Mouse (Mus musculus): ENCODE measurements around the gene Kcnq4. TPM values are rescaled to one million over a fixed set of nuclear protein-coding genes. Genes with fewer than 3 reads are reported as not detected.

Kcnq4 gene
- 2.0 and 2.3 TPM in 2 replicates for polyA plus RNA-seq (2015; fragmentation: Nextera tagmentation; extraction: Ambion mirVana)

GRCm38 (mm10) chr4:120747941-120748866 is at the start of gene Kcnq4:
Gene Kcnq4 (minus strand): TSS chr4:120748612.
- Histone ChIP-seq H3K4me2 (ENCODE audit: low read depth, low read length) (peak within 1 kb of the TSS; percentile 100), H3K9me3 (ENCODE audit: control insufficient read depth, low read length) (no peaks in the 10 kb centered on the region), H3K4me1 (ENCODE audit: control insufficient read depth, insufficient read depth, low read length) (peaks cover 8% of the 10 kb centered on the region; the same call in 1 of the 2 replicates), H3K4me3 (ENCODE audit: low read length) (peak within 1 kb of the TSS; percentile 70), H3K27me3 (replicated peaks; ENCODE audit: control insufficient read depth, insufficient read depth, low read length) (peaks cover 46% of the 10 kb centered on the region), H3K36me3 (ENCODE audit: control insufficient read depth, insufficient read depth, low read length) (no peaks in the 10 kb centered on the region), H3K9ac (ENCODE audit: low read depth, low read length) (peak within 1 kb of the TSS; percentile 66), H3K27ac (ENCODE audit: low read length) (no peak within 1 kb of the TSS)
- WGBS, result 6% methylated on average over 41 of the region's 42 CpGs
- ATAC-seq, result no peak

- no peaks in the 10 kb centered on the region for H3K36me3 ChIP-seq (ENCODE audit: control insufficient read depth, insufficient read depth, low read length)
- H3K4me1 ChIP-seq (ENCODE audit: control insufficient read depth, insufficient read depth, low read length), result peaks cover 6% of the 10 kb centered on the region
- no peak for ATAC-seq
- H3K4me2 ChIP-seq (ENCODE audit: low read depth, low read length), result no peak overlapping the region
- H3K4me3 ChIP-seq (ENCODE audit: low read length), result no peak overlapping the region
- no peak overlapping the region for H3K27ac ChIP-seq (ENCODE audit: low read length)
- no peaks in the 10 kb centered on the region for H3K9me3 ChIP-seq (ENCODE audit: control insufficient read depth, low read length)
- 78% methylated on average over 2 of the region's 2 CpGs for WGBS
- no peak overlapping the region for H3K9ac ChIP-seq (ENCODE audit: low read depth, low read length)
- H3K27me3 ChIP-seq (replicated peaks; ENCODE audit: control insufficient read depth, insufficient read depth, low read length), result no peaks in the 10 kb centered on the region
These were observed 48.3 kb upstream of the Kcnq4 start for GRCm38 (mm10) chr4:120796687-120797086.

DNA sequence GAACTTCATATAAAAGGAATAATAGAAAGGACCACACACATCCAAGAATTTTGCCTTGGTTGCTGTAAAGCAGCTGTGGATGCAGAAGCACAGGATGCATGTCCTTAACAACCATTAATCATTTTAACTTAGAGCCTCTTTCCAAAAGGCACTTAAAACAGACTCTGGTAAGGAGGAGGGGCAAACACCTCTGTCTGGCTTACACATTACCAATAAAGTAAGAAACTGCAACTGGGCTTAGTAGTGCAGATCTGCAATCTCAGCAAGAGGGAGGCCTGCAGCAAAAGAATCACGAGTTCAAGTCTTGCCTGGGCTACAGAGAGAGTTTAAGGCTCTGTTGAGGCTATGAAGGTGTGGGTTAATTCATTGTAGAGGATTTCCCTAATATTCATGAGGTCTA is 47.2 kb upstream of the Kcnq4 start:
- no peak overlapping the region for H3K4me3 ChIP-seq (ENCODE audit: low read length)
- H3K4me1 ChIP-seq (ENCODE audit: control insufficient read depth, insufficient read depth, low read length), result peaks cover 4% of the 10 kb centered on the region
- no peak for ATAC-seq
- no peak overlapping the region for H3K4me2 ChIP-seq (ENCODE audit: low read depth, low read length)
- H3K27me3 ChIP-seq (replicated peaks; ENCODE audit: control insufficient read depth, insufficient read depth, low read length), result no peaks in the 10 kb centered on the region
- no peaks in the 10 kb centered on the region for H3K36me3 ChIP-seq (ENCODE audit: control insufficient read depth, insufficient read depth, low read length)
- H3K9me3 ChIP-seq (ENCODE audit: control insufficient read depth, low read length), result no peaks in the 10 kb centered on the region
- H3K9ac ChIP-seq (ENCODE audit: low read depth, low read length), result no peak overlapping the region
- 73% methylated on average over 1 of the region's 1 CpGs for WGBS
- H3K27ac ChIP-seq (ENCODE audit: low read length), result no peak overlapping the region

GRCm38 (mm10) chr4:120792918-120793317 is 44.5 kb upstream of the Kcnq4 start:
- H3K36me3 ChIP-seq (ENCODE audit: control insufficient read depth, insufficient read depth, low read length), result peaks cover 2% of the 10 kb centered on the region; the same call in 1 of the 2 replicates
- ATAC-seq, result no peak
- H3K4me2 ChIP-seq (ENCODE audit: low read depth, low read length), result no peak overlapping the region
- H3K27me3 ChIP-seq (replicated peaks; ENCODE audit: control insufficient read depth, insufficient read depth, low read length), result no peaks in the 10 kb centered on the region
- no peak overlapping the region for H3K9ac ChIP-seq (ENCODE audit: low read depth, low read length)
- H3K27ac ChIP-seq (ENCODE audit: low read length), result no peak overlapping the region
- WGBS, result 75% methylated on average over 2 of the region's 2 CpGs
- H3K9me3 ChIP-seq (ENCODE audit: control insufficient read depth, low read length), result no peaks in the 10 kb centered on the region
- H3K4me1 ChIP-seq (ENCODE audit: control insufficient read depth, insufficient read depth, low read length), result no peaks in the 10 kb centered on the region
- H3K4me3 ChIP-seq (ENCODE audit: low read length), result no peak overlapping the region

- no peak for ATAC-seq
- no peak overlapping the region for H3K27ac ChIP-seq (ENCODE audit: low read length)
- no peak overlapping the region for H3K4me2 ChIP-seq (ENCODE audit: low read depth, low read length)
- no peak overlapping the region for H3K4me3 ChIP-seq (ENCODE audit: low read length)
- no peaks in the 10 kb centered on the region for H3K27me3 ChIP-seq (replicated peaks; ENCODE audit: control insufficient read depth, insufficient read depth, low read length)
- H3K9me3 ChIP-seq (ENCODE audit: control insufficient read depth, low read length), result no peaks in the 10 kb centered on the region
- no peaks in the 10 kb centered on the region for H3K4me1 ChIP-seq (ENCODE audit: control insufficient read depth, insufficient read depth, low read length)
- peaks cover 2% of the 10 kb centered on the region; the same call in 1 of the 2 replicates for H3K36me3 ChIP-seq (ENCODE audit: control insufficient read depth, insufficient read depth, low read length)
- H3K9ac ChIP-seq (ENCODE audit: low read depth, low read length), result no peak overlapping the region
- 93% methylated on average over 4 of the region's 4 CpGs for WGBS
These were observed 41.6 kb upstream of the Kcnq4 start for GRCm38 (mm10) chr4:120790027-120790426.

- H3K27me3 ChIP-seq (replicated peaks; ENCODE audit: control insufficient read depth, insufficient read depth, low read length), result 0 out of 2 replicates have a peak, but pooled peaks cover 8% of the 10 kb centered on the region
- no peaks in the 10 kb centered on the region for H3K4me1 ChIP-seq (ENCODE audit: control insufficient read depth, insufficient read depth, low read length)
- H3K9me3 ChIP-seq (ENCODE audit: control insufficient read depth, low read length), result no peaks in the 10 kb centered on the region
- H3K27ac ChIP-seq (ENCODE audit: low read length), result no peak overlapping the region
- whole genome bisulfite sequencing, result 71% methylated on average over 5 of the region's 5 CpGs
- H3K9ac ChIP-seq (ENCODE audit: low read depth, low read length), result no peak overlapping the region
- no peak for ATAC-seq
- H3K36me3 ChIP-seq (ENCODE audit: control insufficient read depth, insufficient read depth, low read length), result peaks cover 7% of the 10 kb centered on the region; the same call in 1 of the 2 replicates
- H3K4me3 ChIP-seq (ENCODE audit: low read length), result no peak overlapping the region
- H3K4me2 ChIP-seq (ENCODE audit: low read depth, low read length), result no peak overlapping the region
These were observed 7.4 kb upstream of the Kcnq4 start for GRCm38 (mm10) chr4:120755801-120756200.

DNA sequence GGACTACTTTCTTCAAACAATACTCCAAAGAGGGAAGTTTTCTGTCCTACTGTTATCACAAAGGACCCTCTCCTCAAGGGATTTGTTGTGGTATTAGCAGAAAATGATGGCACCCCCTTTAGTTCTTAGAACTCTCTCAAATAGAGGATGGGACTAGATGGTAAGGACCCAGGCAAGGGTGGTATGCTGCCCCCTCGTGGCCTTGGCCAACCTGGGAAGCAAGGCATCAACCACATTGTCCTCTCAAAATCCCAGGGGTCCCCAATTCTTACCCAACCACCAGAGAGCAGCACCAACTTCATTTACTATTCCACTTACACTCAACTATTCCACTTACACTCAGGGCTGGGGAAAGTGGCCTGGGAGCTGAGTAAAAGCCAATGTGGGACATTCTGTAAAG is 6.9 kb upstream of the Kcnq4 start:
- H3K27ac ChIP-seq (ENCODE audit: low read length), result no peak overlapping the region
- peaks cover 9% of the 10 kb centered on the region; the same call in 1 of the 2 replicates for H3K27me3 ChIP-seq (replicated peaks; ENCODE audit: control insufficient read depth, insufficient read depth, low read length)
- H3K4me3 ChIP-seq (ENCODE audit: low read length), result no peak overlapping the region
- ATAC-seq, result 0 out of 2 replicates have a peak, but pooled peaks have one; percentile 46
- no peaks in the 10 kb centered on the region for H3K9me3 ChIP-seq (ENCODE audit: control insufficient read depth, low read length)
- H3K4me1 ChIP-seq (ENCODE audit: control insufficient read depth, insufficient read depth, low read length), result no peaks in the 10 kb centered on the region
- no peak overlapping the region for H3K4me2 ChIP-seq (ENCODE audit: low read depth, low read length)
- 0% methylated on average over 1 of the region's 1 CpGs for WGBS
- peaks cover 5% of the 10 kb centered on the region; the same call in 1 of the 2 replicates for H3K36me3 ChIP-seq (ENCODE audit: control insufficient read depth, insufficient read depth, low read length)
- no peak overlapping the region for H3K9ac ChIP-seq (ENCODE audit: low read depth, low read length)

GRCm38 (mm10) chr4:120749601-120750000 is 1.2 kb upstream of the Kcnq4 start:
- H3K4me1 ChIP-seq (ENCODE audit: control insufficient read depth, insufficient read depth, low read length), result peaks cover 8% of the 10 kb centered on the region; the same call in 1 of the 2 replicates
- H3K4me2 ChIP-seq (ENCODE audit: low read depth, low read length), result no peak overlapping the region
- no peak overlapping the region for H3K4me3 ChIP-seq (ENCODE audit: low read length)
- peaks cover 46% of the 10 kb centered on the region for H3K27me3 ChIP-seq (replicated peaks; ENCODE audit: control insufficient read depth, insufficient read depth, low read length)
- no peak overlapping the region for H3K27ac ChIP-seq (ENCODE audit: low read length)
- no peaks in the 10 kb centered on the region for H3K36me3 ChIP-seq (ENCODE audit: control insufficient read depth, insufficient read depth, low read length)
- WGBS, result 48% methylated on average over 2 of the region's 2 CpGs
- no peak for ATAC-seq
- H3K9ac ChIP-seq (ENCODE audit: low read depth, low read length), result no peak overlapping the region
- H3K9me3 ChIP-seq (ENCODE audit: control insufficient read depth, low read length), result no peaks in the 10 kb centered on the region

DNA sequence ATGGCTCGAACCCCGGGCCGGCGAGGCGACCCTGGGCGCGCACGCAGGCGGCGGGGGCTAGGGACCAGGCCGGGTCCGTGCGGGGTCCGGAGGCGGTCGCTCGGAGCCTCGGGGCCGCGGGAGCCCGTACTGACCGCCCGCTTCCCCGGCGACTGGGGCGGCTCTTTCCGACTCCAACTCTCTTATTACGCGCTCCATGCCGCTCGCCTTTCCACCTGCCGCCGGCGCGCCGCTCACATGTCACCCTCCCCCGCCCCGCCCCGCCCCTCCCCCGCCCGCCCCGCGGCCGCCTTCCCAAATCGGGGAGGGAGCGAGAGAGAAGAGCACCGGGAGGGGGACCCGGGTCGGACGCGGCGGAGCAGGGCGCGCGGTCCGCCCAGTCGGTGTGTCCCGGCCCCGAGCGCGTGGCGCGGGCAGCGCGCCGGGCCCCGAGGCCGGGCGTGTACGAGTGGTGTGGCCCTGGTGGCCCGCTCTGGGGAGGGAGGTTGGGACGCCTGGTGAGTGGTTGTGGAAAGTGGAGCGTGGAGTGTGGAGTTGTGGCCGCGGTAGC is 1.1 kb downstream of the Kcnq4 start:
- WGBS, result under 1% methylated on average over 40 of the region's 75 CpGs
- H3K9ac ChIP-seq (ENCODE audit: low read depth, low read length), result peak overlapping the region; percentile 66
- peaks cover 46% of the 10 kb centered on the region for H3K27me3 ChIP-seq (replicated peaks; ENCODE audit: control insufficient read depth, insufficient read depth, low read length)
- H3K9me3 ChIP-seq (ENCODE audit: control insufficient read depth, low read length), result no peaks in the 10 kb centered on the region
- H3K4me1 ChIP-seq (ENCODE audit: control insufficient read depth, insufficient read depth, low read length), result peaks cover 8% of the 10 kb centered on the region; the same call in 1 of the 2 replicates
- H3K4me3 ChIP-seq (ENCODE audit: low read length), result peak overlapping the region; percentile 70
- no peak overlapping the region for H3K27ac ChIP-seq (ENCODE audit: low read length)
- H3K36me3 ChIP-seq (ENCODE audit: control insufficient read depth, insufficient read depth, low read length), result no peaks in the 10 kb centered on the region
- peak overlapping the region; percentile 100 for H3K4me2 ChIP-seq (ENCODE audit: low read depth, low read length)
- ATAC-seq, result peak; percentile 54

All from intestine, embryonic 16.5 days (tissue).